Mouse (Mus musculus): ENCODE measurements around the gene Slc37a1.

Slc37a1 gene

DNA sequence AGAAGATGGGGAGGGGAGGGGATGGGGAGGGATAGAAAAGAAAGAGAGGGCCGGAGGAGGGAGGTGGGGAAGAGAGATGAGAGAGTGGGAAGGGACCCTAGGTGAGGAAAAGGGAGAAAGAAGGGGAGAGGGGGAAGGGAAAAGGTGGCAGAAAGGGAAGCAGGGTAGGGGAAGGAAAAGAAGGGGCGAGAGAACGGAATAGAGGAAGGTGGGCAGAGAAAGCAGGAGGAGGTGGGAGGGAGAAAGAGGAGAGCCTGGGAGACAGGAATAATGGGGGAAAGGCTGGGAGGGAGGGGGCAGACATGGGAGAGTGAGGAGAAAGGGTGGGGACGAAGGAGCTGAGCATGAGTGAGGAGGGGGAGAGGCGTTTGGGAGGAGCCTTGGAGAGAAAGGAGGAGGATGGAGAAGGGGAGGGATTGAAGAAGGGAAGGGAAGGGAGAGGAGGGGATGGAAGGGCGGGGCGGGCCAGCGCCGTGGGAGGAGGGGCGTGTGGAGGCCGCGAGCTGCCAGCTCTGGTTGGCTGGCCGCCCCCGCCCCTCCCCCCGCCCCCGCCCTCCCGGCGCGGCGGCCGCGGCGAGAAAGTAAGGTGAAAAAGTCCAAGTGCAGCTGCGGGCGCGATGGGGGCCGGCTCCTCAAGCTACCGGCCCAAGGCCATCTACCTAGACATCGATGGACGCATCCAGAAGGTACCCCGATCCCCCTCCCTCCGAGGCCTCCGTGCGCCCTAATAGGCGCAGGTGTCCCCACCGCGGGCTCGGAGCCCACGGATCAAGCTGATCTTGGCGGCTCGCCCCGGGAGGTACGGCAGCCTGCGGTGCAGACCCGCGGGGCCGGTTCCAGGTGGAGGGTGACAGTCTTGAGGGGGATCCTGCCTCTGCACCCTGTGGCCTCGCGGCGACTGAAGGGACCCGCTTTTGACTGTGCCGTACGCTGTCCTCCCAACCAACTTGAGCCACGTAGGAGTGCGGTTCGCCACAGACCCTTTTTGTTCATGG, 99.4 kb downstream of the Slc37a1 start, which contains the start of gene Pde9a:
Pde9a (plus strand) TSS at position 540 of the 995 bp plus-strand sequence.
- peaks cover 26% of the 10 kb centered on the region for H3K27me3 ChIP-seq (ENCODE audit: insufficient read depth, low read length)
- no peaks in the 10 kb centered on the region for H3K9me3 ChIP-seq (ENCODE audit: low read length)
- H3K4me3 ChIP-seq (replicated peaks; ENCODE audit: low read length) = peak within 1 kb of the TSS; percentile 88
- H3K36me3 ChIP-seq (ENCODE audit: insufficient read depth, low read length) = no peaks in the 10 kb centered on the region; the same call in 1 of the 2 replicates
- no peak for TF ChIP-seq CTCF (conservative IDR thresholded peaks at IDR 0.05; ENCODE audit: low read length)
- TF ChIP-seq NANOG (IDR thresholded peaks at IDR 0.05; ENCODE audit: borderline replicate concordance, low read length) = no peak
- TF ChIP-seq POU5F1 (IDR thresholded peaks at IDR 0.05; ENCODE audit: borderline replicate concordance, low read length) = no peak
- peaks cover 51% of the 10 kb centered on the region for H3K4me1 ChIP-seq (replicated peaks; ENCODE audit: low read depth, low read length)

DNA sequence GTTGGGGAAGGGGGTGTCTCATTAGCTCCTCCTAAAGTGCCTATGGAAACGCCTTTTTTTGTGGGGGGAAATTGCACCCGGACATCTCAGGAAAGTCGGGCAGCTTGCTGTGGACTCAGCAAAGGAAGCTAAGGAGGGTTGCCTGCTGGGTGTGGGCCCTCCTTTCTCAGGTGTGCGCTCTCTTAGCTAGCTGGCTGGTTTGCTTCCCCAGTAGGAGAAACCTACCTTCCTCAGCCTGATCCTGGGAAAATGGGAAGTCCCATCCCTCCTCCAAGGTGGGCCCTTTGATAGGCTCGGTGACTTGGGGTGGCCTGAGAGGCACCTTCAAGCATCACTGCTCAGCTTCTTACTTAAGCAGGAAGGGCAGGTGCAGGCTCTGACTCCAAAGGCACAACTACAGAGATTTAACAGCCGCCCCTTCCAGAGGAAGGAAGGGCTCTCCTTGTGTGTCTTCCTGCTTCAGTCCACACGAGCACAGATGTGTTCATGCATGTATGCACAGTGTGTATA, 100.2 kb downstream of the Slc37a1 start:
- H3K27me3 ChIP-seq (ENCODE audit: insufficient read depth, low read length) = peaks cover 26% of the 10 kb centered on the region
- no peaks in the 10 kb centered on the region for H3K9me3 ChIP-seq (ENCODE audit: low read length)
- peak overlapping the region; percentile 88 for H3K4me3 ChIP-seq (replicated peaks; ENCODE audit: low read length)
- no peak for TF ChIP-seq CTCF (conservative IDR thresholded peaks at IDR 0.05; ENCODE audit: low read length)
- peaks cover 51% of the 10 kb centered on the region for H3K4me1 ChIP-seq (replicated peaks; ENCODE audit: low read depth, low read length)
- no peaks in the 10 kb centered on the region; the same call in 1 of the 2 replicates for H3K36me3 ChIP-seq (ENCODE audit: insufficient read depth, low read length)

DNA sequence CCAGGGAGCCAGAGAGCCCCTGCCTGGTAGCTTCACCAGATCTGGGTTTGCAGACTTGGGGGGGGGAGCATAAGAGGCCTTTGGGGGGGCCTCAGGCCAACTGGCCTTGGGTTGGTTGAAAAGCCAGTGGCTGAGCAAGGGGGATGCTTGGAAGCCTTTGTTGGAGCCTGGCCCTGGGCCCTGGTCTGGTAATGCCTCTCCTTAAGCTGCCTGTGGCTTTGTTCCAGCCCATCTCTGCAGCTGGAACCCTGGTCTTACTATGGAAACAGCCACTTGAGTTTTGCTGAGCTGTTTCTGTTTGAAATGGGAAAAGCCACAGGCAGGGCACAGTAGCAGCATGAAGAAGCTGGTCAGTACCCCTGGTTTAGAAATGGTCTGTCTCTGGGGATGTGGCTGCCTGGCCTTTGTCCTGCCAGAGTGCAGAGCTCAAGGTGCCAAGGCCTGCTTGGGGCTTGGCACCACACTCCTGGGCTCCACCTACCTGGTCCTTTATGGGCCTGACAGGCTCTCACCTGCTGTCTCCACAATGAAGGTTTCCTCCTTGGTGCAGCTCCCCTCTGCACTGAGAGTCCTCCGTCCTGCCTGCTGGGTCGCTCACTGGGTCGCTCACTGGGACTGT, 102.9 kb downstream of the Slc37a1 start:
- no peaks in the 10 kb centered on the region for H3K9me3 ChIP-seq (ENCODE audit: low read length)
- H3K36me3 ChIP-seq (ENCODE audit: insufficient read depth, low read length) = no peaks in the 10 kb centered on the region; the same call in 1 of the 2 replicates
- no peak for TF ChIP-seq POU5F1 (IDR thresholded peaks at IDR 0.05; ENCODE audit: borderline replicate concordance, low read length)
- no peak for TF ChIP-seq NANOG (IDR thresholded peaks at IDR 0.05; ENCODE audit: borderline replicate concordance, low read length)
- TF ChIP-seq CTCF (conservative IDR thresholded peaks at IDR 0.05; ENCODE audit: low read length) = no peak
- H3K27me3 ChIP-seq (ENCODE audit: insufficient read depth, low read length) = peaks cover 26% of the 10 kb centered on the region
- no peak overlapping the region for H3K4me3 ChIP-seq (replicated peaks; ENCODE audit: low read length)
- H3K4me1 ChIP-seq (replicated peaks; ENCODE audit: low read depth, low read length) = peaks cover 34% of the 10 kb centered on the region

DNA sequence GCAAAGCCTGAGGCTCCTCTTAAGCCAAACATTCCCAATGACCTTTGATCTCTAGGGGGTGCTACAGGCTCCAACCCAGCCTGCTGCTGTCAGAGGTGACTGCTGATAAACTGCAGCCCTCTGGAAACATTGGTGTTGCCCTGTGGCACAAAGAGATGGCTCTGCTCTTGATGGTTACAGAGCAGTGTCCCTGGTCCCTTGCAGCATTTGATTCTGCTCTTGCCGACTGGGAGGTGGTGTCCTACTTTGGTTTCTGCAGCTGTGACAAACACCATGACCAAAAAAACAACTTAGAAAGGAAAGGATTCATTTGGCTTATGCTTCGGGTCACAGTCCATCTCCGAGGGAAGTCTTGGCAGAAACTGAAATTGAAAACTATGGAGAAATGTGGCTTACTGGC, 104.9 kb downstream of the Slc37a1 start:
- Histone ChIP-seq H3K9me3 (ENCODE audit: low read length) (no peaks in the 10 kb centered on the region), H3K36me3 (ENCODE audit: insufficient read depth, low read length) (no peaks in the 10 kb centered on the region; the same call in 1 of the 2 replicates), H3K4me1 (replicated peaks; ENCODE audit: low read depth, low read length) (peaks cover 20% of the 10 kb centered on the region), H3K4me3 (replicated peaks; ENCODE audit: low read length) (no peak overlapping the region), H3K27me3 (ENCODE audit: insufficient read depth, low read length) (peaks cover 25% of the 10 kb centered on the region)
- no peak for TF ChIP-seq POU5F1 (IDR thresholded peaks at IDR 0.05; ENCODE audit: borderline replicate concordance, low read length)
- no peak for TF ChIP-seq NANOG (IDR thresholded peaks at IDR 0.05; ENCODE audit: borderline replicate concordance, low read length)
- TF ChIP-seq CTCF (conservative IDR thresholded peaks at IDR 0.05; ENCODE audit: low read length) = no peak

DNA sequence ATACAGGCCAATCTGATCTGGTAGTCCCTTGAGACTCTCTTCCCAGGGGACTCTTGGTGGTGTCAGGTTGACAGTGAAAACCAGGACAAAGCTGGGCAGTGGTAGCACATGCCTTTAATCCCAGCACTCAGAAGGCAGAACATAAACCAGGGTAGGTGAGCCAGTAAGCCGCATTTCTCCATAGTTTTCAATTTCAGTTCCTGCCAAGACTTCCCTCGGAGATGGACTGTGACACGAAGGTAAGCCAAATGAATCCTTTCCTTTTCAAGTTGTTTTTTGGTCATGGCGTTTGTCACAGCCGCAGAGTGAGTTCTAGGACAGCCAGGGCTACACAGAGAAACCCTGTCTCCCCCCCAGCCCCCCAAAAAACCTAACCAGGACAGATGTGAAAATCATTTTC, 105.4 kb downstream of the Slc37a1 start:
- Histone ChIP-seq H3K4me3 (replicated peaks; ENCODE audit: low read length) (no peak overlapping the region), H3K9me3 (ENCODE audit: low read length) (no peaks in the 10 kb centered on the region), H3K36me3 (ENCODE audit: insufficient read depth, low read length) (no peaks in the 10 kb centered on the region; the same call in 1 of the 2 replicates), H3K4me1 (replicated peaks; ENCODE audit: low read depth, low read length) (peaks cover 15% of the 10 kb centered on the region), H3K27me3 (ENCODE audit: insufficient read depth, low read length) (peaks cover 19% of the 10 kb centered on the region)
- TF ChIP-seq POU5F1 (IDR thresholded peaks at IDR 0.05; ENCODE audit: borderline replicate concordance, low read length) = no peak
- TF ChIP-seq NANOG (IDR thresholded peaks at IDR 0.05; ENCODE audit: borderline replicate concordance, low read length) = no peak

DNA sequence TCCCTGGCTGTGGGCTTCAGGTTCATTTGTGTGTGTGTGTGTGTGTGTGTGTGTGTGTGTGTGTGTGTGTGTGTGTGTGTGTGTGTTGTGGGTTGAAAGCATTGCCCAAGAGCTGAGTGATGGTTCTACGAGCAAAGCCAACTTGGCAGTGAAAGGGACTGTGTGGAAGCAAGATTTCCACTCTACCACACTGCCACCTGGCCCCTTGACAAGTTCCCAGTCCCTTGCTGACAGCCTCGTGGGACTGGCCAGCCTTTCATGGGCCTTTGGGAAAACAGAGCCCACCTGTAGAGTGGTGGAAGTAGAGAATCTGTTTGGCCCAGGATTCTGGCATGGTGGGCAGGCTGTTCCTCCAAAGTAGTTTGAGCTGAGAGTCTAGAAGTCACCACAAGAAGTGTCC, 107.2 kb downstream of the Slc37a1 start:
- H3K4me1 ChIP-seq (replicated peaks; ENCODE audit: low read depth, low read length) = 0 out of 2 replicates have a peak, but pooled peaks cover 3% of the 10 kb centered on the region
- no peak for TF ChIP-seq CTCF (conservative IDR thresholded peaks at IDR 0.05; ENCODE audit: low read length)
- no peak for TF ChIP-seq POU5F1 (IDR thresholded peaks at IDR 0.05; ENCODE audit: borderline replicate concordance, low read length)
- no peak for TF ChIP-seq NANOG (IDR thresholded peaks at IDR 0.05; ENCODE audit: borderline replicate concordance, low read length)
- H3K4me3 ChIP-seq (replicated peaks; ENCODE audit: low read length) = no peak overlapping the region
- no peaks in the 10 kb centered on the region for H3K9me3 ChIP-seq (ENCODE audit: low read length)
- H3K36me3 ChIP-seq (ENCODE audit: insufficient read depth, low read length) = no peaks in the 10 kb centered on the region; the same call in 1 of the 2 replicates
- peaks cover 1% of the 10 kb centered on the region for H3K27me3 ChIP-seq (ENCODE audit: insufficient read depth, low read length)

DNA sequence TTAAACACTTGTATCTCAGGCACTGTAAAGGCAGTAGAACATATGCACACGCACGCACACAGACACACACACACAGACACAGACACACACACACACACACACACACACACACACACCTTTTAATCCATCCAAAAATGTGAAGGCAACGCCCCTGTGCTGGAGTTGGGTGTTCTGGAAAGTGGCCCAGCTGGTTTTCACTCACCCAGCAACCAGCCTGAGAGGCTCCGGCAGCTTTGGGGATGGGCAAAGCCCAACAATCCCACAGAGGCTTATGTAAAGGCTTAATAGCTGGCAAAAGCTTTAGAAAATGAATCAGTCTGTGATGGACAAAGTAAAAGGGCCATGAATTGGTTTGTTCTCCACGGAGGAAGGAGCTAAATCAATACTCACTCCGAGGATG, 113.7 kb downstream of the Slc37a1 start:
- no peaks in the 10 kb centered on the region for H3K9me3 ChIP-seq (ENCODE audit: low read length)
- no peaks in the 10 kb centered on the region for H3K36me3 ChIP-seq (ENCODE audit: insufficient read depth, low read length)
- H3K27me3 ChIP-seq (ENCODE audit: insufficient read depth, low read length) = no peaks in the 10 kb centered on the region
- no peak for TF ChIP-seq NANOG (IDR thresholded peaks at IDR 0.05; ENCODE audit: borderline replicate concordance, low read length)
- no peak for TF ChIP-seq CTCF (conservative IDR thresholded peaks at IDR 0.05; ENCODE audit: low read length)
- TF ChIP-seq POU5F1 (IDR thresholded peaks at IDR 0.05; ENCODE audit: borderline replicate concordance, low read length) = no peak
- H3K4me1 ChIP-seq (replicated peaks; ENCODE audit: low read depth, low read length) = peaks cover 5% of the 10 kb centered on the region; the same call in 1 of the 2 replicates
- no peak overlapping the region for H3K4me3 ChIP-seq (replicated peaks; ENCODE audit: low read length)
